Mouse (Mus musculus) erythroblast, adult 5-6 weeks (primary cell): ENCODE results near the gene Rab4b. TPM values are rescaled to one million over a fixed set of nuclear protein-coding genes. Genes with fewer than 3 reads are reported as not detected.

Source experiments
- ATAC-seq: replicated peaks from 2 replicates; pipeline ENCODE4 v1.8.0; 2016; ENCODE audit warnings: moderate number of reproducible peaks, mild to moderate bottlenecking, moderate TSS enrichment, inconsistent platforms; ENCODE audit not compliant: poor library complexity, low FRiP score, severe bottlenecking
- total RNA-seq, 2 experiments: library from RNA; stranded (forward) in 1 of 2; stranded (reverse) in 1 of 2; fragments of 150-400 nt in 1 of 2; fragments of 200-764, 138-1000 nt in 1 of 2; gene quantifications; 2 replicates each; pipeline versions ENCODE4 v1.2.3 to v1.2.4; 2015 to 2017; ENCODE audit warnings: low replicate concordance in 2 of 2

Gene Rab4b
- total RNA-seq, 2 experiments from 2014 or later: 4.0 to 11.1 TPM

- peak; percentile 33; the same call in 1 of the 2 replicates for ATAC-seq
Observed at GRCm38 (mm10) chr7:27189271-27189931, 10.7 kb upstream of the Rab4b start.

- ATAC-seq: no peak
Observed at GRCm38 (mm10) chr7:27185986-27186385, 7.3 kb upstream of the Rab4b start.

GRCm38 (mm10) chr7:27184964-27185363, 6.3 kb upstream of the Rab4b start:
- ATAC-seq: peak; percentile 73

DNA sequence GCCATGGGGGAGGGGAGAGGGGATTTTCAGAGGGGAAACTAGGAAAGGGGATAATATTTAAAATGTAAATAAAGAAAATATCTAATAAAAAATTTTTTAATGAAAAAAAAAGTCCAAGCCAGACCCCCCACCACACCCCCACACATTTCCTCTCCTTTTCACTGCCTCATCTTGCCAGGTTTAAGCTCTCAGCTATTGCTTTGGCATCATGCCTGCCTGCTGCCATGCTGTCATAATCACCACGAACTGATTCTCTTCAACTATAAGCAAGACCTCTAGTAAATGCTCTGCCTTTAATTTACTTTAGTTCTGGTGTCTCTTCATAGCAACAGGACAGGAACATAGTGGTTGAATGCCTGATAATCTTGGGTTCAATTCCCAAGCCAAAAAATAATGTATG, 3.8 kb upstream of the Rab4b start:
- ATAC-seq: no peak

- no peak for ATAC-seq
Observed at GRCm38 (mm10) chr7:27180837-27181695, 2.4 kb upstream of the Rab4b start, which contains the start of the genes Gm21983 and Mia. Gene Gm21983 (minus strand): TSS chr7:27181086. Gene Mia (minus strand): TSS chr7:27181157.

DNA sequence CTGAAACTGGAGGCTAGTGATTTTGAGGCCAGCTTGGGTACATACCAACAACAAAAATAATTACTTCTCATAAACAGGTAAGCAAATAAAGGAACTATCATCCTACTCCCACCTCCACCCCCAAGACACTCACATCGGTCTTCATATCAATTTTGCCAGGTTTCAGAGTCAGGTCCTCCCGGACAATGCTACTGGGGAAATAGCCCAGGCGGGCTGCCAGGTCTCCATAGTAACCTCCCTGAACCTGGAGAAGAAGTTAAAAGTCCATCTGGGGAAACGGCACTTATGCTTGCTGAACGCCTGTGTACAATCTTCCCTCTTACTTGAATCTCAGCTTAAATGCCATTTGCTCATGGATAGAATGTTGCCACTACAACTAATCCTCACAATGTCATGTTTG, 1.3 kb upstream of the Rab4b start:
- ATAC-seq: no peak

DNA sequence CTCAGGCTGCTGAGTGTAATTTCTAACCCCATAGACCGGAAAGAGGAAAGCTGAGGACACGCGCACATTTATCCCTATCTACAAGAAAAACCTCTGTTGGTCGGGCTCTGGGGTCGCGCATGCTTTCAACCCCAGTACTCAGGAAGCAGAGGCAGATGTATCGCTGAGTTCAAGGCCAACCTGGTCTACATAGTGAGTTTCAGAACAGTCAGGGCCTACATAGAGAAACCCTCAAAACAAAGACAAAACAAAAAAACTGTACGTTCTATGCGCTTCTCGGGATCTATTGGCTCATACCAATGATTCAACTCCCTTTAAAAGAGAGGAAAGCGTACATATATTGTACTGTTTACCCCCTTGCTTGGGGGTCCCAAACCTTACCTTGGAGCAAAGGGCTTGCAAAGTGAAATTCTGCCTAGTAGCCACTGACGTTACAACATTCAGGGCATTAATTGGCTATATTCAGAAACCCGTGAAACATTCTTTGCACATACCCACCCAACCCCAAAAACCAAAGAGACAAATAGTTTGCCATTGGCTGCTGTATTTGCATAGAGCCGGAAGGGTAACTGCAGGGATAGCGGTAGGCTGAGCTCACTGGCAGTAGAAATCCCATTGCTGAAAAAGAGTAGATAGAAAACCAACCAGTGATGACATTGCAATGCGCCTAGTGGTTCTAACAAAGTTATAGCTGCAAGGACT, 672 bp upstream of the Rab4b start:
- ATAC-seq: no peak

GRCm38 (mm10) chr7:27177942-27178323, 763 bp downstream of the Rab4b start:
- 0 out of 2 replicates have a peak, but pooled peaks have one; percentile 0 for ATAC-seq

DNA sequence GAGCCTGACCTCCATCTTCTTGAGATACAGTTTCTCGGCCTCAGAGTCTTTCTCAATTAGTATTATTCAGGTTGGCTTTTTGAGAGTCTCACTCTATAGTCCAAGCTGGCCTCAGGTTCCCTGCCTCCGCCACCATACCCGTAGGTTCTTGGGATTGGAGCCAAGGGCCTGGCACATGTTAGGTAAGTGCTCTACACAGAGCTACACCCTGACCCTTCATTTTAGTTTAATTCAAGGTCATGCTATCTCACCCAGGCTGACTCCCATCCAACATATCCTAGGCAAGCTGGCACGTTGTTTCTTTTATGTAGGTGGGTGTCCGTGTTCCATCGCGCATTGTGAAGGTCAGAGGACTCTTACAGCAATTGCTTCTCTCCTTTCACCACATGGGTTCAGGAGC, 3.8 kb downstream of the Rab4b start:
- ATAC-seq: no peak

DNA sequence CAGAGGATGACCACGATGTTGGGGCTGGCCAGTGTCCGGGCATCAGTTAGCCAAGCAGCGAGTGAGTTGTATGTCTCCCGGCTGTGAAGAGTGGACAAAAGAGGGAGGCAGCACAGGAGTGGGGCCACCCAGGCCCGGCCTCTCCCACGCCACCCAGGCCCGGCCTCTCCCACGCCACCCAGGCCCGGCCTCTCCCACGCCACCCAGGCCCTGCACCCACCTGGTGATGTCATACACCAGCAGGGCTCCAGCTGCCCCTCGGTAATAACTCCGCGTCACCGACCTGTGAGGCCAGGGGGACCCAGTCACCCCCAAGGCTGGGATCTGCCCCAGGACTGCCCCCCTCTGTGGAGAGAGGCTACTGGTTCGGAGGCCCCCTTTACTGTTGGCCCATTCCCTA, 4.2 kb downstream of the Rab4b start:
- ATAC-seq: no peak

DNA sequence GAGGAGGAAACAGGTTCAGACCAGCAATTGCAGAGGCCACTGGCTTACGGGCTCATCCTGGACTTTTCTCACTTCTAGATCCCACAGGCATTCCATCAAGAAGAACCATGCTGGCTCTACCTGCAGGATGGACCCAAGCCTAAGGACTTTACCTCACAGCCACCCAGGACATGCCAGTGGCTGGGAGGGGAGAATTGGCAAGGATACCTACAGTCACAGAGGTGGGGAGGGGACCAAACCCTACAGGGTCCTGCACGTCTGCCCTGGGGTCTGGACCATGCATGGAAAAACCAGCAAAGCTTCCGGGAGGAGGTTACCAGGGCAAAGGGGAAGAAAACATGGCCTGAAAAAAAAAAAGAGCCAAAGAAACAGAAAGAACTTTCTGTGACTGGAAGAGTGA, 7.7 kb downstream of the Rab4b start:
- no peak for ATAC-seq

GRCm38 (mm10) chr7:27168371-27168770, 10.3 kb downstream of the Rab4b start:
- no peak for ATAC-seq

- ATAC-seq: no peak
Observed at GRCm38 (mm10) chr7:27167475-27168094, 11.1 kb downstream of the Rab4b start.

- ATAC-seq: peak; percentile 78
Observed at GRCm38 (mm10) chr7:27166614-27167474, 11.9 kb downstream of the Rab4b start, which contains the start of gene Egln2. Gene Egln2 (minus strand): TSS chr7:27166802.

DNA sequence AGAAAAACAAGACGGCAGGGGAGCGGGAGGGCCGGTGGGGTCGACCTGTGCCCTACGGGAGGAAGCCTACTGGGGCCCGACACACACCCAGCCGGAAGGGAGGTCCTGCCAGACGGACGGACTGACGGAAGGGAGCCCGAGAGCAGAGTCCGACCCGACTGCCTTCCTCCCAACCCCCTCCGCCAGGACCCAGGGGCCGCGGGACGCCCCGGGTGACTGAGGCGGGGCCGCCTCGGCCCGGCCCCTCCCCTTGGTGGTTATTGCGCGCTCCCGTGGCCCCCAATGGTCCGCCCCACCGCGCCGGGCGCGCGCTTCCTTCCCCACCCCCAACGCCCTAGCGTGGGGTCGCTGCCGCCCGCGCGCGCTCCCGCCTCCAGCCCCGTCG, 12.5 kb downstream of the Rab4b start:
- peak; percentile 39 for ATAC-seq

DNA sequence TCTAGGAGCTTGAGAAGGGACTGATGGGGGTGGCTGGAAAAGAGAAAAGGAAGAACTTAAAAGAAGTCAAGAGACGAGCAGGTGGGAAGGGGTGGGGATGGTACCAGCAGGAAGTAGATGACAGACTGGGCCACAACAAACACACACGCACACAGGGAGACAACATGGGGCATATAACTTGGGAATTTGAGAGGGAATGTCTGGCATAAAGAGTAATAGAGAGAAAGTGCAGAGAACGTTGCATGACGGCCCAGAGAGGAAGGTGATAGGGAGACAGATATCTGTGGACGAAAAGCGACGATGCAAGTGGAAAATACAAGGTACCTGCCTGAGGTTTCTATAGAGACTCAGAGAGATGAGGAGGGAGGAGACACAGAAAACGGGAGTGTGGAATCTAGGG, 13.0 kb downstream of the Rab4b start:
- ATAC-seq: no peak

GRCm38 (mm10) chr7:27165007-27165655, 13.6 kb downstream of the Rab4b start:
- ATAC-seq: no peak

DNA sequence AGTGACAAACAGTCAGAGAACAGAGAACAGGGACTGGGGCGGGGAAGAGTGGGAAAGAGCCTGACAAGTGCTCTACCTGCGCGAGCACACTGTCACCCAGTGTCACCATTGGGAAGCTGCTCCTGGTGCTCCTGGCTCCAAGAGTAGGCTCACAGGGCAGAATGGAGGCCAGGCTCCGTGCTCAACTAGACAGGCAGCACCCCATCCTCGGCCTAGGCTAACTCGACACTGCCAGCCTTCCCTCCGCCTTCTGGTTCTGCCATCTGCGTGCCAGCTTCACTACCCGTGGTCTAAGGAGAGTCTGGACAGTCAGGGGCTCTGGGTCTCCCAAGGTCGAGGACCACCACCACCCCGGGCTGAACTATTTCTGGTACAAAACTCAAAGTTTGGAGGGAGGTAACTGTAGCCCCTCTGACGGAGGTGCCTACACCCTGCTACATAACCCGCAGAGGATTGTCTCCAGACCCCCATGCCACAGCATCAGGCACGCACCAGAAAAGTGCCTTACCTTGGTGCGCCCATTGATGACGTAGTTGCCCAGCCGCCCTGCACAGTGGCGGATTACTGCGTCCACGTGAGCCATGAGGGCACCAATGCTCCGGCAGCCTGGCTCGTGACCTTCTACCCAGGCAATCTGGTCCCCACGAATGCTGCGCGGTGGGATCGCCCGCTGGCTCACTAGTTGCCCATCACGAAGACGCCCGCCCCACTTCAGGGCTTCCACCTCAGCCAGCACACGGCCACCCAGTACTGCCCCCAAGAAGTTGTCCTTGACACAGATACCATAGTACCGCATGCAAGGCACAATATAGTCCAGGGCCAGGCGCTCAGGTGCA, 14.4 kb downstream of the Rab4b start:
- ATAC-seq: no peak
